Mouse (Mus musculus): ENCODE results near the gene Osbpl3. TPM values are rescaled to one million over a fixed set of nuclear protein-coding genes. Genes with fewer than 3 reads are reported as not detected.
A peak's percentile ranks its signal among the peaks of the same experiment; 100 is the strongest.

Osbpl3 gene
- polyA plus RNA-seq, 1 experiment from 2014 or later, result 12.5 TPM

- H3K27ac ChIP-seq (ENCODE audit: low read depth, low read length), result no peak overlapping the region
- H3K4me2 ChIP-seq (replicated peaks; ENCODE audit: low read depth), result no peak overlapping the region
- ATAC-seq, result no peak
- no peaks in the 10 kb centered on the region for H3K27me3 ChIP-seq (replicated peaks; ENCODE audit: control insufficient read depth, insufficient read depth, low read length)
- TF ChIP-seq CTCF (IDR thresholded peaks at IDR 0.05; ENCODE audit: low read depth), result no peak
- no peaks in the 10 kb centered on the region for H3K9me3 ChIP-seq (ENCODE audit: control insufficient read depth)
- 66% methylated on average over 9 of the region's 9 CpGs for WGBS
- peaks cover 5% of the 10 kb centered on the region for H3K36me3 ChIP-seq (ENCODE audit: control insufficient read depth, insufficient read depth)
- no peaks in the 10 kb centered on the region for H3K4me1 ChIP-seq (replicated peaks; ENCODE audit: control insufficient read depth, insufficient read depth, low read length)
- H3K4me3 ChIP-seq (ENCODE audit: low read depth, low read length), result no peak overlapping the region
- no peak overlapping the region for H3K9ac ChIP-seq (ENCODE audit: low read depth, low read length)
Measured at GRCm38 (mm10) chr6:50322631-50323030, 133.4 kb downstream of the Osbpl3 start.

- 84% methylated on average over 6 of the region's 6 CpGs for WGBS
- H3K4me1 ChIP-seq (replicated peaks; ENCODE audit: control insufficient read depth, insufficient read depth, low read length), result no peaks in the 10 kb centered on the region
- no peak overlapping the region for H3K4me2 ChIP-seq (replicated peaks; ENCODE audit: low read depth)
Measured at GRCm38 (mm10) chr6:50321739-50322138, 134.3 kb downstream of the Osbpl3 start.

GRCm38 (mm10) chr6:50318590-50319172 is 137.3 kb downstream of the Osbpl3 start:
- no peak for TF ChIP-seq CTCF (IDR thresholded peaks at IDR 0.05; ENCODE audit: low read depth)
- no peaks in the 10 kb centered on the region for H3K4me1 ChIP-seq (replicated peaks; ENCODE audit: control insufficient read depth, insufficient read depth, low read length)
- no peak for ATAC-seq
- 89% methylated on average over 7 of the region's 7 CpGs for WGBS
- H3K27me3 ChIP-seq (replicated peaks; ENCODE audit: control insufficient read depth, insufficient read depth, low read length), result no peaks in the 10 kb centered on the region
- no peak overlapping the region for H3K4me2 ChIP-seq (replicated peaks; ENCODE audit: low read depth)
- no peak overlapping the region for H3K9ac ChIP-seq (ENCODE audit: low read depth, low read length)
- H3K9me3 ChIP-seq (ENCODE audit: control insufficient read depth), result no peaks in the 10 kb centered on the region
- no peaks in the 10 kb centered on the region; the same call in 1 of the 2 replicates for H3K36me3 ChIP-seq (ENCODE audit: control insufficient read depth, insufficient read depth)
- H3K4me3 ChIP-seq (ENCODE audit: low read depth, low read length), result no peak overlapping the region
- no peak overlapping the region for H3K27ac ChIP-seq (ENCODE audit: low read depth, low read length)

More at GRCm38 (mm10) chr6:50321739-50322138, 134.3 kb downstream of the Osbpl3 start:
- Histone ChIP-seq H3K9ac (ENCODE audit: low read depth, low read length) (no peak overlapping the region), H3K27ac (ENCODE audit: low read depth, low read length) (no peak overlapping the region), H3K27me3 (replicated peaks; ENCODE audit: control insufficient read depth, insufficient read depth, low read length) (no peaks in the 10 kb centered on the region), H3K36me3 (ENCODE audit: control insufficient read depth, insufficient read depth) (peaks cover 3% of the 10 kb centered on the region), H3K9me3 (ENCODE audit: control insufficient read depth) (no peaks in the 10 kb centered on the region), H3K4me3 (ENCODE audit: low read depth, low read length) (no peak overlapping the region)
- no peak for ATAC-seq
- no peak for TF ChIP-seq CTCF (IDR thresholded peaks at IDR 0.05; ENCODE audit: low read depth)

- Histone ChIP-seq H3K27ac (ENCODE audit: low read depth, low read length) (no peak overlapping the region), H3K4me2 (replicated peaks; ENCODE audit: low read depth) (no peak overlapping the region), H3K4me3 (ENCODE audit: low read depth, low read length) (no peak overlapping the region), H3K9ac (ENCODE audit: low read depth, low read length) (no peak overlapping the region), H3K36me3 (ENCODE audit: control insufficient read depth, insufficient read depth) (no peaks in the 10 kb centered on the region; the same call in 1 of the 2 replicates), H3K4me1 (replicated peaks; ENCODE audit: control insufficient read depth, insufficient read depth, low read length) (no peaks in the 10 kb centered on the region), H3K9me3 (ENCODE audit: control insufficient read depth) (no peaks in the 10 kb centered on the region), H3K27me3 (replicated peaks; ENCODE audit: control insufficient read depth, insufficient read depth, low read length) (no peaks in the 10 kb centered on the region)
- TF ChIP-seq CTCF (IDR thresholded peaks at IDR 0.05; ENCODE audit: low read depth), result no peak
- no peak for ATAC-seq
- 71% methylated on average over 2 of the region's 2 CpGs for WGBS
Measured at GRCm38 (mm10) chr6:50318150-50318549, 137.9 kb downstream of the Osbpl3 start.

GRCm38 (mm10) chr6:50316795-50317505 is 139.1 kb downstream of the Osbpl3 start:
- H3K9me3 ChIP-seq (ENCODE audit: control insufficient read depth), result no peaks in the 10 kb centered on the region
- H3K36me3 ChIP-seq (ENCODE audit: control insufficient read depth, insufficient read depth), result no peaks in the 10 kb centered on the region; the same call in 1 of the 2 replicates
- 82% methylated on average over 7 of the region's 7 CpGs for WGBS
- no peaks in the 10 kb centered on the region for H3K4me1 ChIP-seq (replicated peaks; ENCODE audit: control insufficient read depth, insufficient read depth, low read length)
- no peak overlapping the region for H3K4me3 ChIP-seq (ENCODE audit: low read depth, low read length)
- no peak overlapping the region for H3K27ac ChIP-seq (ENCODE audit: low read depth, low read length)
- no peaks in the 10 kb centered on the region for H3K27me3 ChIP-seq (replicated peaks; ENCODE audit: control insufficient read depth, insufficient read depth, low read length)
- TF ChIP-seq CTCF (IDR thresholded peaks at IDR 0.05; ENCODE audit: low read depth), result peak; percentile 52
- peak; percentile 79; the same call in 1 of the 2 replicates for ATAC-seq
- H3K9ac ChIP-seq (ENCODE audit: low read depth, low read length), result no peak overlapping the region
- no peak overlapping the region for H3K4me2 ChIP-seq (replicated peaks; ENCODE audit: low read depth)

- no peaks in the 10 kb centered on the region for H3K9me3 ChIP-seq (ENCODE audit: control insufficient read depth)
- no peak for ATAC-seq
- no peak for TF ChIP-seq CTCF (IDR thresholded peaks at IDR 0.05; ENCODE audit: low read depth)
- 72% methylated on average over 12 of the region's 12 CpGs for WGBS
- H3K4me1 ChIP-seq (replicated peaks; ENCODE audit: control insufficient read depth, insufficient read depth, low read length), result no peaks in the 10 kb centered on the region
- H3K9ac ChIP-seq (ENCODE audit: low read depth, low read length), result no peak overlapping the region
- no peak overlapping the region for H3K4me2 ChIP-seq (replicated peaks; ENCODE audit: low read depth)
- no peaks in the 10 kb centered on the region for H3K27me3 ChIP-seq (replicated peaks; ENCODE audit: control insufficient read depth, insufficient read depth, low read length)
- no peak overlapping the region for H3K4me3 ChIP-seq (ENCODE audit: low read depth, low read length)
- H3K27ac ChIP-seq (ENCODE audit: low read depth, low read length), result no peak overlapping the region
- peaks cover 9% of the 10 kb centered on the region for H3K36me3 ChIP-seq (ENCODE audit: control insufficient read depth, insufficient read depth)
Measured at GRCm38 (mm10) chr6:50314406-50315071, 141.5 kb downstream of the Osbpl3 start.
